Mouse (Mus musculus) adrenal gland, postnatal 14 days (tissue): ENCODE measurements at regions not wholly inside any gene's neighbourhood (a gene's known extent, or its start where the extent isn't known, plus 50 kb on each side); places are given as distances from the start of the nearest gene placed in this dataset.
A peak's percentile ranks its signal among the peaks of the same experiment; 100 is the strongest.

Experiments used
- DNase-seq: peaks from one replicate; pipeline ENCODE4 v3.0.0; 2021; ENCODE audit warnings: mixed read lengths

GRCm38 (mm10) chr6:24037919-24038318 is 68.1 kb upstream of the Tas2r118 start:
- DNase-seq: peak; percentile 9

GRCm38 (mm10) chr6:24026352-24026751 is 56.5 kb upstream of the Tas2r118 start:
- DNase-seq: no peak

GRCm38 (mm10) chr6:24025721-24026120 is 55.9 kb upstream of the Tas2r118 start:
- DNase-seq: no peak
